Mouse (Mus musculus) left cerebral cortex, postnatal 25 days (tissue): ENCODE data around the gene Tmem170b. TPM values are rescaled to one million over a fixed set of nuclear protein-coding genes. Genes with fewer than 3 reads are reported as not detected.

Experiments
- DNase-seq, 2 experiments: peaks; one replicate each; pipeline ENCODE4 v3.0.0; 2022; ENCODE audit warnings: low spot score in 2 of 2, mixed read lengths in 1 of 2
- intact Hi-C: fragments of 180-260 bp; cut with DNase I; formaldehyde crosslinking; loops from one replicate; pipeline ENCODE4 v1.15.1; 2025
- total RNA-seq, 2 experiments: library from RNA; stranded (reverse); gene quantifications; 2 replicates each; pipeline ENCODE4 v1.2.3; 2021

The Tmem170b gene
- total RNA-seq, 2 experiments from 2014 or later: 85.9 to 91.5 TPM

GRCm38 (mm10) chr13:41607589-41607988 is 1.9 kb downstream of the Tmem170b start:
- DNase-seq: no peak
- intact Hi-C loops: no loop called here

- intact Hi-C loops: no loop called here
- no peak for DNase-seq
These were observed 2.9 kb downstream of the Tmem170b start for GRCm38 (mm10) chr13:41608559-41608958.

GRCm38 (mm10) chr13:41611046-41611445 is 5.3 kb downstream of the Tmem170b start:
- intact Hi-C loops: no loop called here
- DNase-seq: no peak

DNA sequence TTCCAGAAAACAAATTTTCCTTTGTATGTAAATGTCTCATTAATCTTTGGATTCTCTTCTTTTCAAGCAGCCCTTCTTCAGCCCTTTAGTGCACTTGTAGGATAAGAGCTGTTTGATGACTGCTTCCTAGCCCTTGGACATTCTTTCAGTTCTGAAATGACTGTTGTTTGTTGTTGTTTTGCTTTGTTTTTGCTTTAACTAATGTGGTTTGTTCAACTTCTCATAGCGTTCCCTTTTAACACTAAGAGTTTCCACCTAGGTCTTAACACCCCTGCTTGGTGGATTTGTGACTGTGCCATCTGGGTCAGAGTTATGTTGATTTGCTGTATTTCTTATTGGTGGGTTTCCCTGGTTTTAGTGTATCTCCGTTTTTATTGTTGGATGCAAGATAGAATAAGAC is 8.8 kb downstream of the Tmem170b start:
- intact Hi-C loops: no loop called here
- DNase-seq: no peak

- intact Hi-C loops: no loop called here
- DNase-seq: no peak
These were observed 9.3 kb downstream of the Tmem170b start for GRCm38 (mm10) chr13:41614982-41615381.

- no peak for DNase-seq
- intact Hi-C loops: no loop called here
These were observed 13.8 kb downstream of the Tmem170b start for GRCm38 (mm10) chr13:41619470-41619869.

DNA sequence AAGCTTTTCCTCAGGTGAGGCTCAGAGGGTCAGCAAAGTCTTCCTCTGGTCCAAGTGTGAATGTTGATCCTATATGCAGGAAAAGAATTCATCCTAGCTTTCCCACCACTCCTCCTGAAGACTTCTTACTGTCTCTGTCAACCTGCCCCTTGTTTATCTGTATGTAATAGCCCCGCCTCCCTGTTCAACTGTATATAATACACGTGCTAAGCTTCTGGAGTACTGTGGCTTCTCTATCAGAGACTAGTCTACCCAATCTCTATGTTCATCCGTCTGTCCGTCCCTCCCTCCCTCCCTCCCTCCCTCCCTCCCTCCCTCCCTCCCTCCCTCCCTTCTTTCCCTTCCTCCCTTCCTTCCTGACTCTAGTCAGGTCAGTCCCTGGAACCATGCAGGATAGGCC is 14.4 kb downstream of the Tmem170b start:
- no peak for DNase-seq
- intact Hi-C loops: no loop called here

- intact Hi-C loops: no loop called here
- no peak for DNase-seq
These were observed 18.4 kb downstream of the Tmem170b start for GRCm38 (mm10) chr13:41624123-41624522.

- intact Hi-C loops: no loop called here
- DNase-seq: no peak
These were observed 19.5 kb downstream of the Tmem170b start for GRCm38 (mm10) chr13:41625248-41625647.

DNA sequence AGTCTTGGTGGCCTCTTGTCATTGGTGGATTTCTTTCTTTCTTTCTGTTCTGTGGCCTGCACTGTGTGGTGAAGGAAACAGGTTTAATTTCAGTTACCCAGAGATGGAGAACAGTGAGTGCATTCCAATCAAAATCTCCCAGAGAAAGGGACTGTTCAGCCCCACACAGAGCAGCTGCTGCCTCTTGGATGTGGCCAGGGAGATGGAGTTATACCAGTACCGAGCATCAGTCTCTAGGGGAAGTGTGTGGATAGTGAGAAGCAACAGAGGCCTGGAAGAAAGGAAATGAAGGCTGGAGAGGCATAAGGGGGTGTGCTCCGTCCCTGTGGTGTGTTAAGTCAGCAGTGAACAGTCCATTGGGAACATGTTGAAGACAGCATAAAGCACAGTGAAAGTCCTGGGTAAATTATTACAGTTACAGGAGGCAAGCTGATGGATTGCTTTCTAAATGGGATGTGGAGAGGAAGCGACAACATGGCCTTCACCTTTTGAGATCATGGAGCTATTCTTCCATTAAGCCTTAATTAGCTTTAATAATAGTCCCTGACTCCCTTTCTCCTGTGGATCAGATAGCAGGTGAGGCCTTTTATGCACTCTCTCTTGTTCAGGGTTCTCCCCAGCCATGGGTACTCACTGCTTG is 21.7 kb downstream of the Tmem170b start:
- no peak for DNase-seq
- intact Hi-C loops: no loop called here

DNA sequence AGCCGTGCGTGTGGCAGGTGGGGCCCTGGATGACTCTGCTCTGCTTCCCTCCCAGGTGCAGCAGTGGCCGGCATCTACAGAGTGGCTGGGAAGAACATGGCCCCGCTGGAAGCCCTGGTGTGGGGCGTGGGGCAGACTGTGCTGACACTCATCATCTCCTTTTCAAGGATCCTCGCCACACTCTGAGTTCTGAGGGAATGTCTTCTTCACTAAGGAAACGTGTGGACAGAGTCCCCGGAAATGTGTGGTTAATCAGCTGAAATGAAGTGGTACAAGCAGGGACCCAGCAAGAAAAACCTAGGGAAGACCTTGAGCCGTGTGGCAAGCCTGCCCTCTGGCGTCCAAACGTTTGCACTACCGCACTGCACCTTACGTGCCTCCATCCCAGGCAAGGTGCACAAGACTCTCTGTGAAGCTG is 28.7 kb downstream of the Tmem170b start:
- intact Hi-C loops: loop anchor here (2.0 kb wide), 2 partner anchors 62 to 352 kb away; no protein-coding TSS in a partner anchor
- DNase-seq: peak; percentile 79

- DNase-seq: no peak
- intact Hi-C loops: no loop called here
These were observed 32.4 kb downstream of the Tmem170b start for GRCm38 (mm10) chr13:41638083-41638482.

GRCm38 (mm10) chr13:41642851-41643250 is 37.1 kb downstream of the Tmem170b start:
- intact Hi-C loops: loop anchor here (2.0 to 10.0 kb wide), 2 partner anchors 602 to 932 kb away; no protein-coding TSS in a partner anchor
- peak; percentile 73 to 80 for DNase-seq

GRCm38 (mm10) chr13:41643798-41644197 is 38.1 kb downstream of the Tmem170b start:
- intact Hi-C loops: loop anchor here (2.0 to 10.0 kb wide), 3 partner anchors 601 to 931 kb away; no protein-coding TSS in a partner anchor
- no peak for DNase-seq

DNA sequence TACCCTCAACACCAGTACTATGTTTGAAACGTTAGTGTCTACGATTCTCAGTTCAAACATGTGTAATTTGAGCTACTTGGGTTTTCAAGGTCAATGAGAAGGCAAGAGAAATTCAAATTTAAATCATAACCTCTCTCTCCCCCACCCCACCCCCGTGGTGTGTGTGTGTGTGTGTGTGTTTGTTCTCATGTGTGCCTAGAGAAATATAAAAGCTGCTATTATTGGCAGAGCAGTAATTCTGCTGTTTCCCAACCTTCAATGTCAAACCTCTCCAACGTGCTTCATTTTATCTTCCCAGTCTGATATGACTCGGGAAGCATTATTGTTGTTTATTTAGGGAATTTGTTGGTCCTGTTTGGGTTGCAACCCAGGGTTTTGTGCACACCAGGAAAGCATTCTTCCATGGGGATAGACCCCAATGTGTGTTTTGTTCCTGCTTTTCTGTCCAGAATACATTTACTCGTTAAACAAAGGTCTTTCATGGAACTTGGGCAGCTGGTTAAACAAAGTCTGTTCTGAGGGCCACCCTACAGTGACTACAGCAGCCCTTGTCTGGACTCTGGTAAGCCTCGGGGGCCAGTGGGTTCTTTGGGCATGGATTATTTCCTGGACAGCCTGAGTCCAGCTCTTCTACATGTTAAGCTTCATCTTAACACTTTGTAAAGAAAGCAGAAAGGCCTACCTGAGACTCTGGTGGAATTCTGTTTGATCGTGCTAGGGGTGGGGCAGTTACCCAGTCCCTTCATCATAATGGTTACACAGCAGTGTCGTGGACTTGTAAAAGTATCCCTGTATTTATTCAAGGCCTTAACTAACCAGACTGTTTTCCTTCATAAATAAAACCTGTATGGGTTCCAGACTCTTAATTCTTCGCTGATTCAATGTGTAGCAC is 39.1 kb downstream of the Tmem170b start:
- no peak for DNase-seq
- intact Hi-C loops: loop anchor here (2.0 to 10.0 kb wide), 2 partner anchors 654 to 930 kb away; no protein-coding TSS in a partner anchor

GRCm38 (mm10) chr13:41645483-41645859 is 39.8 kb downstream of the Tmem170b start:
- intact Hi-C loops: loop anchor here (2.0 to 10.0 kb wide), 2 partner anchors 653 to 929 kb away; no protein-coding TSS in a partner anchor
- DNase-seq: no peak

DNA sequence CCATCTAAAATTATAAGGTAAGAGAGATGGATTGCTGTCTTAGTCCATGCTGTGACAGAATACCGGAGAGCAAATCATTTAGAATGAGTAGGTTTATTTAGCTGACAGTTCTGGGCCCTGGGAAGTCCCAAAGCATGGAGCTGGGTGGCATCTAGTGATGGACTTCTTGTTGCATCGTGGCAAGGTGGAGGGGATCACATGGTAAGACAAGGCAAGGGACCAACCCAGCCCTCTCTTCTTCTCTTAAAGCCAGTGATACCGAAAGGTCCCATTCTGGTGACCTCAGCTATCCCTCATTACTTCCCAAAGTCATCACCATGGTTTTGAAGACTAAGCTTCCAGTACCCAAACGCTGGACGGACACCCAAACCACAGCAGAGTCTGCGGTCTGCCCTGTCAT is 42.3 kb downstream of the Tmem170b start:
- intact Hi-C loops: loop anchor here (10.0 kb wide), 1 partner anchor 927 kb away; no protein-coding TSS in a partner anchor
- DNase-seq: no peak

GRCm38 (mm10) chr13:41650665-41651064 is 45.0 kb downstream of the Tmem170b start:
- intact Hi-C loops: no loop called here
- no peak for DNase-seq

GRCm38 (mm10) chr13:41653791-41654190 is 48.1 kb downstream of the Tmem170b start:
- intact Hi-C loops: no loop called here
- DNase-seq: no peak

DNA sequence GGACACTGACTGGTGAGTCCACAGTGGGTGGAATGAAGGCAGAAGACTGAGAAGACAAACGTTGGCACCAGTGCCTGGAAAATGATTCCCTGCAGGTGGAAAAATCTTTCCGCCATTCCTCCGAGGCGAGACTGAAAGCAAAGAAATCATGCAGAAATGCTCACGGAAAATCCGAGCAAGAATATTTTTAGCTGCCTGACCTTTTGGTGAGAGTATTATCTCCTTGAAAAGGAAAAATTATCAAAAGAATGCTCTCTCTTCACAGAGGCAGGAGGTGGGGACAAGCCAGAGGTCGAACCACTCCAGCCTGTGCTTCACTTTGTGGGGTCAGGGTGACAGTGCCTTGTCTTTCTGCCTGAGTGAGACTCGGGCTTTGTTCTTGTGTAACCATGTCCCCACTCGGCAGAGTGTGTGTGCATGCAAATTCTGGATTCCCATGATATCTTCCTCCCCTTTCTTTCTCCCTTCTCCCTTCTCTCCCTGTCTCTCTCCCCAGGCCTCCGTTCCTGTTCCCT is 49.9 kb downstream of the Tmem170b start:
- DNase-seq: no peak
- intact Hi-C loops: no loop called here
